8 mouse cellular contexts compared by ENCODE assay signal in genomic region chr11:102465713-102466436, GRCm38 (mm10). TPM values are rescaled to one million over a fixed set of nuclear protein-coding genes. Genes with fewer than 3 reads are reported as not detected.
DNase-seq lines count a peak whose midpoint lies in the region; ATAC-seq and TF ChIP-seq lines count a peak whose summit lies in the region.

No protein-coding gene starts in this region.

- ATAC-seq in embryonic facial prominence, embryonic 15.5 days (ENCODE audit: insufficient number of reproducible peaks, low FRiP score, low TSS enrichment, low read depth) = no peak
- no peak for ATAC-seq in limb, embryonic 12.5 days (ENCODE audit: insufficient number of reproducible peaks, insufficient read depth, low FRiP score, low TSS enrichment, low read depth)
- no peak for ATAC-seq in activated CD4-positive, CD25-positive, alpha-beta regulatory T cell, adult 4 months

- no peak overlapping the region for H3ac ChIP-seq in myocyte (ENCODE audit: control insufficient read depth, insufficient read length)

- H3K27ac ChIP-seq in embryonic facial prominence, embryonic 15.5 days (replicated peaks) = peak overlapping the region; percentile 90
- H3K27ac ChIP-seq in heart, embryonic 10.5 days = no peak overlapping the region
- no peak overlapping the region for H3K27ac ChIP-seq in limb, embryonic 12.5 days

- no peaks in the 10 kb centered on the region for H3K9me3 ChIP-seq in embryonic facial prominence, embryonic 15.5 days (replicated peaks)
- H3K9me3 ChIP-seq in heart, embryonic 10.5 days = no peaks in the 10 kb centered on the region
- no peaks in the 10 kb centered on the region for H3K9me3 ChIP-seq in limb, embryonic 12.5 days

- H3K9ac ChIP-seq in embryonic facial prominence, embryonic 15.5 days = no peak overlapping the region
- peak overlapping the region; percentile 24 for H3K9ac ChIP-seq in limb, embryonic 12.5 days (replicated peaks)

- no peaks in the 10 kb centered on the region for H3K36me3 ChIP-seq in embryonic facial prominence, embryonic 15.5 days
- no peaks in the 10 kb centered on the region for H3K36me3 ChIP-seq in heart, embryonic 10.5 days
- H3K36me3 ChIP-seq in limb, embryonic 12.5 days = no peaks in the 10 kb centered on the region
- H3K36me3 ChIP-seq in myocyte (ENCODE audit: control insufficient read depth, insufficient read depth) = no peaks in the 10 kb centered on the region

- 11% methylated on average over 26 of the region's 26 CpGs for WGBS in embryonic facial prominence, embryonic 15.5 days
- 22% methylated on average over 26 of the region's 26 CpGs for WGBS in heart, embryonic 10.5 days
- 12% methylated on average over 26 of the region's 26 CpGs for WGBS in limb, embryonic 12.5 days

- no peaks in the 10 kb centered on the region for H3K79me2 ChIP-seq in myocyte (ENCODE audit: control insufficient read depth, insufficient read depth)

- DNase-seq in cerebellum, adult 11-12 months = peak; percentile 59
- DNase-seq in cerebellum, postnatal 36 days = no peak
- DNase-seq in heart, embryonic 10.5 days (ENCODE audit: low spot score) = peak; percentile 80
- DNase-seq in kidney, adult 9 months = peak; percentile 66

- H3K27me3 ChIP-seq in embryonic facial prominence, embryonic 15.5 days = no peaks in the 10 kb centered on the region
- peaks cover 36% of the 10 kb centered on the region for H3K27me3 ChIP-seq in heart, embryonic 10.5 days (ENCODE audit: insufficient read depth, poor library complexity, severe bottlenecking)
- peaks cover 34% of the 10 kb centered on the region for H3K27me3 ChIP-seq in limb, embryonic 12.5 days
- H3K27me3 ChIP-seq in myocyte (ENCODE audit: control insufficient read depth, insufficient read depth, insufficient read length) = no peaks in the 10 kb centered on the region

- H3K4me2 ChIP-seq in embryonic facial prominence, embryonic 15.5 days (replicated peaks) = peak overlapping the region; percentile 90
- peak overlapping the region; percentile 28 for H3K4me2 ChIP-seq in limb, embryonic 12.5 days
- H3K4me2 ChIP-seq in myocyte (ENCODE audit: low read depth) = peak overlapping the region; percentile 99

- H3K4me3 ChIP-seq in embryonic facial prominence, embryonic 15.5 days (replicated peaks) = no peak overlapping the region
- H3K4me3 ChIP-seq in heart, embryonic 10.5 days = peak overlapping the region; percentile 29
- H3K4me3 ChIP-seq in limb, embryonic 12.5 days (replicated peaks) = no peak overlapping the region
- peak overlapping the region; percentile 23 for H3K4me3 ChIP-seq in myocyte

- no peak for TF ChIP-seq POLR2A in myocyte (IDR thresholded peaks at IDR 0.05; ENCODE audit: insufficient read length, low read depth)

- peaks cover 23% of the 10 kb centered on the region for H3K4me1 ChIP-seq in embryonic facial prominence, embryonic 15.5 days
- peaks cover 40% of the 10 kb centered on the region for H3K4me1 ChIP-seq in heart, embryonic 10.5 days
- H3K4me1 ChIP-seq in limb, embryonic 12.5 days (replicated peaks) = peaks cover 22% of the 10 kb centered on the region

TF ChIP-seq in myocyte, 11 proteins besides CTCF, POLR2A, EP300 and RAD21:
- TF ChIP-seq SRF (IDR thresholded peaks at IDR 0.05; ENCODE audit: control insufficient read depth, insufficient read length, low read depth) (no peak), MYOG (IDR thresholded peaks at IDR 0.05; ENCODE audit: control insufficient read depth in 1 of 3, insufficient read depth in 1 of 3, insufficient read length in 2 of 3, low read depth in 2 of 3) (no peak), POLR2AphosphoS2 (IDR thresholded peaks at IDR 0.05; ENCODE audit: insufficient read length, low read depth) (no peak), MAX (IDR thresholded peaks at IDR 0.05; ENCODE audit: low read depth) (no peak), CEBPB (IDR thresholded peaks at IDR 0.05; ENCODE audit: insufficient read depth, poor library complexity, severe bottlenecking) (no peak), TCF12 (IDR thresholded peaks at IDR 0.05; ENCODE audit: insufficient read depth, poor library complexity, severe bottlenecking) (no peak), REST (IDR thresholded peaks at IDR 0.05; ENCODE audit: insufficient read depth, insufficient read length) (no peak), TCF3 (IDR thresholded peaks at IDR 0.05; ENCODE audit: insufficient read length, low read depth) (no peak), USF1 (IDR thresholded peaks at IDR 0.05; ENCODE audit: low read depth) (no peak), E2F4 (IDR thresholded peaks at IDR 0.05; ENCODE audit: insufficient read depth) (no peak), MYOD1 (IDR thresholded peaks at IDR 0.05; ENCODE audit: control insufficient read depth in 1 of 3, insufficient read length in 2 of 3, low read depth in 2 of 3) (no peak)

RNA-seq across cellular contexts. Expression of gene Itga2b, which starts 4.0 kb away (rescaled TPM):
- polyA plus RNA-seq in embryonic facial prominence, embryonic 15.5 days (2015; fragmentation: Nextera tagmentation; extraction: Ambion mirVana) = 9.1 and 9.5 TPM in 2 replicates
- polyA plus RNA-seq in heart, embryonic 10.5 days (2016; fragmentation: Nextera tagmentation; extraction: Ambion mirVana) = 13.2 and 19.5 TPM in 2 replicates
- 6.9 and 7.0 TPM in 2 replicates for polyA plus RNA-seq in limb, embryonic 12.5 days (2016; fragmentation: Nextera tagmentation; extraction: Ambion mirVana)
- 7.2 TPM for polyA plus RNA-seq in myocyte (2012; fragmentation: generic; extraction: Trizol)
- polyA plus RNA-seq in activated CD4-positive, CD25-positive, alpha-beta regulatory T cell, adult 4 months (2017; shearing (Covaris generic)) = under 1 TPM in 1 of 2 experiments, not detected in 1; 0.34 TPM

RNA-seq across cellular contexts. Expression of gene Fam171a2, which starts 18.4 kb away (rescaled TPM):
- polyA plus RNA-seq in embryonic facial prominence, embryonic 15.5 days (2015; fragmentation: Nextera tagmentation; extraction: Ambion mirVana) = 8.5 and 9.7 TPM in 2 replicates
- 1.7 and 3.6 TPM in 2 replicates for polyA plus RNA-seq in heart, embryonic 10.5 days (2016; fragmentation: Nextera tagmentation; extraction: Ambion mirVana)
- polyA plus RNA-seq in limb, embryonic 12.5 days (2016; fragmentation: Nextera tagmentation; extraction: Ambion mirVana) = 9.7 and 10.7 TPM in 2 replicates
- polyA plus RNA-seq in myocyte (2012; fragmentation: generic; extraction: Trizol) = 162 TPM
- not detected for polyA plus RNA-seq in activated CD4-positive, CD25-positive, alpha-beta regulatory T cell, adult 4 months (2017; shearing (Covaris generic))

RNA-seq across cellular contexts. Expression of gene Grn, which starts 35.8 kb away (rescaled TPM):
- polyA plus RNA-seq in embryonic facial prominence, embryonic 15.5 days (2015; fragmentation: Nextera tagmentation; extraction: Ambion mirVana) = 196 and 199 TPM in 2 replicates
- 109 and 151 TPM in 2 replicates for polyA plus RNA-seq in heart, embryonic 10.5 days (2016; fragmentation: Nextera tagmentation; extraction: Ambion mirVana)
- polyA plus RNA-seq in limb, embryonic 12.5 days (2016; fragmentation: Nextera tagmentation; extraction: Ambion mirVana) = 101 and 106 TPM in 2 replicates
- 174 TPM for polyA plus RNA-seq in myocyte (2012; fragmentation: generic; extraction: Trizol)
- polyA plus RNA-seq in activated CD4-positive, CD25-positive, alpha-beta regulatory T cell, adult 4 months (2017; shearing (Covaris generic)) = 10 to 100 TPM; 23.7 to 30.3 TPM

RNA-seq across cellular contexts. Expression of gene Slc25a39, which starts 58.1 kb away (rescaled TPM):
- 197 and 199 TPM in 2 replicates for polyA plus RNA-seq in embryonic facial prominence, embryonic 15.5 days (2015; fragmentation: Nextera tagmentation; extraction: Ambion mirVana)
- polyA plus RNA-seq in heart, embryonic 10.5 days (2016; fragmentation: Nextera tagmentation; extraction: Ambion mirVana) = 313 and 314 TPM in 2 replicates
- polyA plus RNA-seq in limb, embryonic 12.5 days (2016; fragmentation: Nextera tagmentation; extraction: Ambion mirVana) = 164 and 174 TPM in 2 replicates
- polyA plus RNA-seq in myocyte (2012; fragmentation: generic; extraction: Trizol) = 274 TPM
- 10 to 100 TPM; 50.9 to 65.4 TPM for polyA plus RNA-seq in activated CD4-positive, CD25-positive, alpha-beta regulatory T cell, adult 4 months (2017; shearing (Covaris generic))

Comparison
In these comparisons a context has a peak if more than half of its experiments do, and no peak if none do; other contexts are left out.
1. DNase-seq: peak in cerebellum, adult 11-12 months (single experiment), heart, embryonic 10.5 days (single experiment) and kidney, adult 9 months (single experiment); none in cerebellum, postnatal 36 days (0 of 2).
2. H3K4me2 ChIP-seq: peak in every context shown above with its lines; median percentile 99 in myocyte; 90 in embryonic facial prominence, embryonic 15.5 days; 28 in limb, embryonic 12.5 days.
3. H3K4me3 ChIP-seq: peak in heart, embryonic 10.5 days (single experiment) and myocyte (single experiment); none in embryonic facial prominence, embryonic 15.5 days (single experiment) and limb, embryonic 12.5 days (single experiment).
4. RNA of gene Fam171a2, which starts 18.4 kb away (polyA plus RNA-seq): 162 TPM in myocyte (single experiment); 9.7 to 10.7 TPM in limb, embryonic 12.5 days, 8.5 to 9.7 TPM in embryonic facial prominence, embryonic 15.5 days, 1.7 to 3.6 TPM in heart, embryonic 10.5 days and not detected in activated CD4-positive, CD25-positive, alpha-beta regulatory T cell, adult 4 months; every median in the first group is over 10 times any median in the second.